Mouse (Mus musculus) limb, embryonic 14.5 days (tissue): ENCODE measurements around the gene Fam83b. TPM values are rescaled to one million over a fixed set of nuclear protein-coding genes. Genes with fewer than 3 reads are reported as not detected.

Source experiments
- ATAC-seq: fragments of 200-750 bp; cut with Nextera tagmentation; 2 replicates; pipeline ENCODE4 v1.8.0; 2017; ENCODE audit warnings: low read depth, moderate number of reproducible peaks, moderate TSS enrichment; ENCODE audit not compliant: low FRiP score
- DNase-seq: peaks from one replicate; pipeline ENCODE4 v3.0.0-alpha.2; 2015; ENCODE audit warnings: low spot score
- H3K27ac ChIP-seq: fragments of 300-500 bp; sonication (generic); replicated peaks from 2 replicates; pipeline ENCODE4 v1.5.1; 2014; ENCODE audit warnings: low read depth, mild to moderate bottlenecking, low read length, moderate library complexity, mixed read lengths
- H3K27me3 ChIP-seq: fragments of 300-500 bp; sonication (generic); 2 replicates; pipeline ENCODE4 v1.6.1; 2014; ENCODE audit warnings: low read length, mixed read lengths; ENCODE audit not compliant: control insufficient read depth, insufficient read depth
- H3K36me3 ChIP-seq: fragments of 300-500 bp; sonication (generic); 2 replicates; pipeline ENCODE4 v1.6.1; 2014; ENCODE audit warnings: mild to moderate bottlenecking, low read length, moderate library complexity, mixed read lengths; ENCODE audit not compliant: control insufficient read depth, insufficient read depth
- H3K4me1 ChIP-seq: fragments of 300-500 bp; sonication (generic); 2 replicates; pipeline ENCODE4 v1.6.1; 2014; ENCODE audit warnings: antibody characterized with exemption, low read length, mixed read lengths; ENCODE audit not compliant: control insufficient read depth, insufficient read depth
- H3K4me2 ChIP-seq: fragments of 300-500 bp; sonication (generic); replicated peaks from 2 replicates; pipeline ENCODE4 v1.6.1; 2014; ENCODE audit warnings: low read depth, mild to moderate bottlenecking, low read length, moderate library complexity; ENCODE audit not compliant: severe bottlenecking
- H3K4me3 ChIP-seq: fragments of 300-500 bp; sonication (generic); replicated peaks from 2 replicates; pipeline ENCODE4 v1.5.1; 2014; ENCODE audit warnings: low read length
- H3K9ac ChIP-seq: fragments of 300-500 bp; sonication (generic); 2 replicates; pipeline ENCODE4 v1.6.1; 2014; ENCODE audit warnings: mild to moderate bottlenecking, low read depth, low read length, moderate library complexity; ENCODE audit not compliant: severe bottlenecking
- H3K9me3 ChIP-seq: fragments of 300-500 bp; sonication (generic); 2 replicates; pipeline ENCODE4 v1.6.1; 2016; ENCODE audit warnings: low read length; ENCODE audit not compliant: control insufficient read depth
- POLR2A ChIP-seq: fragments of 200-500 bp; IDR thresholded peaks from 2 replicates; pipeline ENCODE4 v1.8.0; 2012; ENCODE audit warnings: inconsistent platforms, mild to moderate bottlenecking, moderate library complexity, borderline replicate concordance; ENCODE audit not compliant: insufficient read depth, insufficient read length; ENCODE audit errors: extremely low read depth
- WGBS: fragments of 180-500 bp; shearing (Covaris S2); extraction: QIAGEN DNeasy Blood & Tissue Kit; methylation state at CpG from one replicate; pipeline ENCODE4 v1.1.7; 2014; 5-methylcytosine and 5-hydroxymethylcytosine counted together
- polyA plus RNA-seq, 2 experiments: library from polyadenylated mRNA; depleted of rRNA in 1 of 2; stranded (reverse) in 1 of 2; unstranded in 1 of 2; fragments of >200 nt; fragmentation: Nextera tagmentation in 1 of 2; extraction: Ambion mirVana in 1 of 2; gene quantifications; 2 replicates each; pipeline versions ENCODE4 v1.2.1 to v1.2.3; 2012 to 2014

Fam83b gene
- polyA plus RNA-seq, 2 experiments = 2.0 to 8.6 TPM

- no peak overlapping the region for H3K4me3 ChIP-seq
- H3K27me3 ChIP-seq = no peaks in the 10 kb centered on the region
- H3K4me1 ChIP-seq = no peaks in the 10 kb centered on the region
- DNase-seq (no peak), ATAC-seq (no peak)
- no peak overlapping the region for H3K27ac ChIP-seq
- no peak overlapping the region for H3K9ac ChIP-seq
- no peak overlapping the region for H3K4me2 ChIP-seq
- 84% methylated on average over 4 of the region's 7 CpGs for WGBS
- no peaks in the 10 kb centered on the region for H3K36me3 ChIP-seq
- no peaks in the 10 kb centered on the region for H3K9me3 ChIP-seq
- no peak for TF ChIP-seq POLR2A
Measured at GRCm38 (mm10) chr9:76539953-76540621, 26.8 kb downstream of the Fam83b start.

GRCm38 (mm10) chr9:76539271-76539670, 27.6 kb downstream of the Fam83b start:
- Histone ChIP-seq H3K9me3 (no peaks in the 10 kb centered on the region), H3K4me1 (no peaks in the 10 kb centered on the region), H3K27ac (no peak overlapping the region), H3K4me3 (no peak overlapping the region), H3K9ac (no peak overlapping the region), H3K4me2 (no peak overlapping the region), H3K36me3 (no peaks in the 10 kb centered on the region), H3K27me3 (no peaks in the 10 kb centered on the region)
- DNase-seq = no peak
- no peak for TF ChIP-seq POLR2A
- no peak for ATAC-seq
- 83% methylated on average over 7 of the region's 7 CpGs for WGBS

DNA sequence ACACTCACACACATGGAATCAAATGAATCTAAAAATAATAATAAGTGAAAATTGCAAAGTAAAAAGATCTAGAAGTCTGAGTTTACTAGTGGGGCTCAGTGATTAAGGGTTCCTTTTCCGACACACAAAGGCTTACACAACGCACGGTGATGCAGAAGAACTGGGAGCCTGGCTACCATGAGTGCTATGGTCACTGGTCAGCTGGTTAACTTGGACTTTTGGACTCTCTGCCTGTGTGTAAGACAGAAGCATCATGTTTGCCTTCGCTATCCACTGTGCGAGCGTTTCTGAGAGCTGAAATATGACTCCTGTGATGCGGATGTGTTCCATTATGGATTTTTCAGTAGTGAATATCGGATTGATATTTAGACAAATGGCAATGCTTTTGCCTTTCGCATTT, 30.9 kb downstream of the Fam83b start:
- H3K27me3 ChIP-seq = no peaks in the 10 kb centered on the region
- no peak overlapping the region for H3K9ac ChIP-seq
- ATAC-seq = no peak
- H3K9me3 ChIP-seq = no peaks in the 10 kb centered on the region
- no peak for DNase-seq
- no peaks in the 10 kb centered on the region for H3K4me1 ChIP-seq
- no peak overlapping the region for H3K4me2 ChIP-seq
- H3K36me3 ChIP-seq = no peaks in the 10 kb centered on the region
- no peak overlapping the region for H3K4me3 ChIP-seq
- 87% methylated on average over 9 of the region's 9 CpGs for WGBS
- no peak for TF ChIP-seq POLR2A
- no peak overlapping the region for H3K27ac ChIP-seq

GRCm38 (mm10) chr9:76532403-76532802, 34.5 kb downstream of the Fam83b start:
- Histone ChIP-seq H3K27ac (no peak overlapping the region), H3K36me3 (no peaks in the 10 kb centered on the region), H3K27me3 (no peaks in the 10 kb centered on the region), H3K4me3 (no peak overlapping the region), H3K4me1 (no peaks in the 10 kb centered on the region), H3K9me3 (no peaks in the 10 kb centered on the region), H3K4me2 (no peak overlapping the region), H3K9ac (no peak overlapping the region)
- ATAC-seq (no peak), DNase-seq (no peak)
- no peak for TF ChIP-seq POLR2A
- WGBS = 91% methylated on average over 3 of the region's 3 CpGs

GRCm38 (mm10) chr9:76531368-76531767, 35.5 kb downstream of the Fam83b start:
- WGBS = 68% methylated on average over 4 of the region's 4 CpGs

More at GRCm38 (mm10) chr9:76531368-76531767, 35.5 kb downstream of the Fam83b start:
- Histone ChIP-seq H3K27ac (no peak overlapping the region), H3K27me3 (no peaks in the 10 kb centered on the region), H3K9me3 (no peaks in the 10 kb centered on the region), H3K9ac (no peak overlapping the region), H3K4me1 (no peaks in the 10 kb centered on the region), H3K36me3 (no peaks in the 10 kb centered on the region), H3K4me2 (no peak overlapping the region), H3K4me3 (no peak overlapping the region)
- DNase-seq = no peak
- no peak for TF ChIP-seq POLR2A
- ATAC-seq = no peak
